Mouse (Mus musculus): Measurements from ENCODE around the gene Zcchc13. TPM values are rescaled to one million over a fixed set of nuclear protein-coding genes. Genes with fewer than 3 reads are reported as not detected.

The Zcchc13 gene
- 0.44 TPM for polyA plus RNA-seq (2014; fragmentation: Illumina TruSeq; extraction: RNeasy Lipid Tissue Mini Kit (QIAGEN cat#74804); ENCODE audit: low read depth, low replicate concordance)

DNA sequence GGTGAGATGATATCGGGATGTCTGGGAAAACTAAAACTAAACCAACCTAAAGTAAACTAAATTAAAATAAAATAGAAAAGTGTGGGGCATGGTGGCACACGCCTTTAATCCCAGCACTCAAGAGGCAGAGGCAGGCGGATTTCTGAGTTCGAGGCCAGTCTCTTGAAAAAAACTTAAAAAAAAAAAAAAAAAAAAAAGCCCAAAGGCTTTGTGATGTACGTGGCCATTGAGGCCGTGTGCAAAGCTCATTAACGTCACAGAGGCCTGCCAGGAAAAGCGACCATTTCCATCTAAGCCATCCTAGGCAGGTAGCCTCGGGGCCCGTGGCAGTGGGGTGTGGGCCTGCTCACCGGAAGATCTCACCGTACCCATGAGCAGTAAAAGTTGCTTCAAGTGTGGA is at the start of gene Zcchc13:
TSS of gene Zcchc13 (plus strand) at position 284 of the 400 bp plus-strand sequence.

Other genes starting within 250 kb of the Zcchc13 start
- not detected for gene Tsx, start 216.1 kb upstream of the Zcchc13 start, polyA plus RNA-seq (2014; fragmentation: Illumina TruSeq; extraction: RNeasy Lipid Tissue Mini Kit (QIAGEN cat#74804); ENCODE audit: low read depth, low replicate concordance)
- not detected for gene Gm26992, start 208.6 kb upstream of the Zcchc13 start, polyA plus RNA-seq (2014; fragmentation: Illumina TruSeq; extraction: RNeasy Lipid Tissue Mini Kit (QIAGEN cat#74804); ENCODE audit: low read depth, low replicate concordance)
- gene Slc16a2, start 191.4 kb downstream of the Zcchc13 start, polyA plus RNA-seq (2014; fragmentation: Illumina TruSeq; extraction: RNeasy Lipid Tissue Mini Kit (QIAGEN cat#74804); ENCODE audit: low read depth, low replicate concordance), result 94.4 TPM

All from kidney, adult 10 weeks (tissue).